Mouse (Mus musculus): ENCODE results near the gene Tmc8.
"Not testable (repeated sequence)": the region's sequence is repeated elsewhere in the genome, so short reads cannot be mapped to it uniquely, and the experiment has no call there.

Gene Tmc8

GRCm38 (mm10) chr11:117775540-117775939 lies 6.3 kb upstream of the Tmc8 start:
- DNase-seq: no peak

DNA sequence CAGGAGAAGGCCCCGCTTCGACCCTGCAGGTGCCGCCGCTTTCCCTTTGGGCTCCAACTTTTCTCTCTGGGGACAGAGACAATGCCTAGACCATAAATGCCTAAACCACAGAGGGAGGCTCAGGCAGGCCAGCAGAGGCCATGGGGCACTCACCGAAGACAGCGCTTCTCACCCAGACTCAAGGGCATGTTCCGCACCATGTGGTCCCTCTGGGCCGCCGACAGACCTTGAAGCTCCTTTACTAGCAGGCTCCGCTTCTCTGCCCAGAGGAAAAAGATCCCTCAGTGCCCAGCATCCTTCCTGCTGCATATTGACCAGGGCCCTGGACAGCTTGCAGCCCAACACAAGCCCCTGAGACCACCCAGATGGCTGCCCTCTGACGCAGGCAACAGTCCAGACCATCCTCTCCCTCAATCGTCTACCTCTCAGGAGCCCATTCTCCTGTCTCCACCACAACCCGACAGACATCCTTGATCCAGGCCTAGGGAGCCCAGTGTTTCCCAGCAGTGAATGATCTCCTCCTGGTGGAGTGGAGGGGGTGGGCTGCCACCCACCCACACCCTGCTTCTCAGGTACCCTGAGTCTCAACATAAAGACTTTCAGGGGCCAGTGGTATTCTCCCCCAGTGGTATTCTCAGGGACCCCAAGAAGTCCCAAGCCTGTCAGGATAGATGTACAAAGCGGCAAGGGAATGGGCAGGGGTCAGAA lies 5.6 kb upstream of the Tmc8 start:
- no peak for DNase-seq

- peak; percentile 45 for DNase-seq
Observed at GRCm38 (mm10) chr11:117777111-117777510, 4.8 kb upstream of the Tmc8 start.

DNA sequence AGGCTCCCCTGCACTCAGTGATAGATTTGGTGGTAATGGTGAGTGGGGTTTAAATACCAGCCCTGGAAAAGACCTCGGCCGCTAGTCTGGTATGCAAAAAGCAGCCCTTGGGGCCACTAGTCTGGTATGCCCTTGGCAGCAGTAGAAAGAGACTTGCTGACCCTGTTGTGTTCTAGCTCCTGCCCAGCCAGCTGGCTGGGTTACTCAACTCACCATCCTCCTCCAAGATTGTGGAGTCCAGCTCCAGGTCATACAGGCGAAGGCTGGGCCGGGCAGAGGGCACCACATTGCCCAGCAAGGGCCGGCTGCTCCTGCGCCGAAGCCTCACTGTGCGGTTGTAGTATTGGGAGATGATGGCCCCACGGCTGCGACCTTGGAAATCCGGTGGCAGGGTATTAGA lies 3.8 kb upstream of the Tmc8 start:
- no peak for DNase-seq

DNA sequence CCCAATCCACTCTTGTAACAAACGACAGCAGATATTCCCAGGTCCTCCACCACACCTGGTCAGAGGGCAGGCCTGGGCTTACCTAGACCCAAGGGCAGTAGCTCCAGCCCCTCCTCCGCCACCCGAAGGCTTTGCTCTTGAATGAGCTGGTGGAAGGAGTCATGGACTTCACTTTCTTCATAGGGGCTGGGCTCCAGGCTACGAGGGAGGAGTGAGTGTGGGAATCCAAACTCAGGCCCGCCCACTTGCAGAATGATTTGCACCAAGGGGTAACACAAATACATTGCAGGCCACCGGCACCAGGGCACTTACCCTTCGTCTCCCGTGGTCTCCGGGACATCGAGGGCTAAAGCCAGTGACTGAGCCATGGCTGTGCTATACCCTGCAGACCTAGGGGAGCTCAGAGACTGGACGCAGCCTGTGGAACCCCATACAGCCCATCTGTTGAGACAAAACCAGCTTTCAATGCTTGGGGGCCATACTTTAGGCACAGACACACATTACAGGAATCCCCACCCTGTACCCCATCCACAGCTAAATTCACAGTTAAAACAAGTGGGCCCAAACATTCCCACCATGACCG lies 2.9 kb upstream of the Tmc8 start:
- DNase-seq: no peak

DNA sequence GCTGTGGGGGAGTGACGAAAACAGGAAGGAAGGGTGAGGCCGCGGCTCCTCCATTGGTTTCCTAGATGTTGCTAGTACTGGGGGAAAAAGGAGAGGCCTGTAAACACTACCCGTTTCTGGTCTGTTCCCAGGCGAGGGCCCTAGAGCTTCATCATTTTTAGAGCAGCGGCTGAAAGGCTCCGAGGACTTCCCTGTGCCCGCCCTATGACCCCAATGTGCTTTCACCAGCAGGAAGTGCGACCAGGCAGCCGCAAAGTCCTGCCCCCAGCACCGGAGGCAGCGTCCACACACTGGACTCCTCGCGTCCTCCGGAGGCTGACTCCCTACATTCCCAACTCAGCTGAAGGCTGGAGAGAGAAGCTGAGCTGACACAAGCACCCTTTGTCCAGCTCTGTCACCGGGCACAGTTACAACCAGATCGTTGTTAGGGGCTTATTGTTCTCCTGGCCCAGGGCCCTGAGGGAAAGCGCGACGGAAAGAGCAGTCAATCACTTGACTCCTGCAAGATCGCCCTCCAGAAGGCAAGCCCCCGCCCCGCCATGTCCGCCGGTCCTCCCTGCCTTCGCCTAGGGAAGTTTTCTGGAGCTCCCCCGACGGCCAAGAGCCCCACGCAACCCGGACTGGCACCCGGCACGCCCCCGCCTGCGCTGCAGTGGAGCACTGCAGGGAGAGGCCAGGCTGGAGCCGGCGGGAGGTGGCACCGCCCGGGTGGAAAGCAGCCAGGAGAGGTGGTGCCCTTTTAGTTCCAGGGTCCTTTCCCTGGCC lies 2.3 kb upstream of the Tmc8 start:
- peak; percentile 64 for DNase-seq

GRCm38 (mm10) chr11:117780199-117780515 lies 1.7 kb upstream of the Tmc8 start:
- no peak for DNase-seq

- DNase-seq: peak; percentile 92
Observed at GRCm38 (mm10) chr11:117780582-117781111, 1.2 kb upstream of the Tmc8 start.

GRCm38 (mm10) chr11:117781199-117781821 lies 566 bp upstream of the Tmc8 start:
- DNase-seq: peak; percentile 87

DNA sequence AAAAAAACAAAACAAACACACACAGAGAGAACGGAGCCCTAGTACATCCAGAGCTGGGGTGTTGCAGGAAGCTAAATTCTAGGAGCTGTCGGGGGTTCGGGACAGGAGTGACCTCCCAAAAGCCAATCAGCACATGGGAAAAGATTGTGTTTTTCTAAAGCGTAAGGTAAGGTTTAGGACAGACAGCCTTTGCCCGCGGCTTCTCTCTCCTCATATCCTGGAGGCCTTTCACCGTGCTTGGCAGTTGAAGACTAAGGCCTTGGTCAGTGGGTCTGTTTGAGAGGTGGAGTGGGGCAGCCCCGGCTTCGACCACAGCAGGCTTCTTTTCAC lies 794 bp downstream of the Tmc8 start:
- DNase-seq: no peak

- peak; percentile 97 for DNase-seq
Observed at GRCm38 (mm10) chr11:117783089-117783488, 1.2 kb downstream of the Tmc8 start.

DNA sequence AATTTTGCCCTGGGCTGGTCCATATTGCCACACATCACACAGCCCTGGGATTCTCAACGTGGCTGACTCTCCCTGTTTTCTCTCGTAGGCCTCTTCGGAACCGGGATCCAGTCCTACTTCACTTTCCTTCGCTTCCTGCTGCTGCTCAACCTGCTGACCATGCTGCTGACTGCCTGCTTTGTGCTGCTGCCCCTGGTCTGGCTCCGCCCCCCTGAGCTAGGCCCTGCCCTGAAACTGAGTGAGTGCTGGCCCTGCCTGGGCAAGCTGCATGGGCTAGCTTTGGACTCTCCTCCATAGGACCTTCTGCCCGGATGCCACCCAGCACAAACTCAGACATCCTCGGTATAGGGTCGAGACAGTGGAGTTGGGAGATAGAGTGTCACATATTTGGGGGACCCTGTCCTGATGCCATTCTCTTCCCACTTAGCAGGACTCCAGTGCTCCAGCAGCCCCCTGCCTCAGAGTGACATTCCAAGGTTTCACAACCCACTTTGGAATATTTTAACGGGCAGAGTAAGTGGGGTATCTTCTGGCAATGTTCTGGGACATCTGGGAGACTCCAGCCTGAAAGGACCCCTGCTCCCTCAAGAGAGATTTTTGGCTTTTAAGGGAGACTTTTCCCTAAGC lies 1.9 kb downstream of the Tmc8 start:
- peak; percentile 43 for DNase-seq

DNA sequence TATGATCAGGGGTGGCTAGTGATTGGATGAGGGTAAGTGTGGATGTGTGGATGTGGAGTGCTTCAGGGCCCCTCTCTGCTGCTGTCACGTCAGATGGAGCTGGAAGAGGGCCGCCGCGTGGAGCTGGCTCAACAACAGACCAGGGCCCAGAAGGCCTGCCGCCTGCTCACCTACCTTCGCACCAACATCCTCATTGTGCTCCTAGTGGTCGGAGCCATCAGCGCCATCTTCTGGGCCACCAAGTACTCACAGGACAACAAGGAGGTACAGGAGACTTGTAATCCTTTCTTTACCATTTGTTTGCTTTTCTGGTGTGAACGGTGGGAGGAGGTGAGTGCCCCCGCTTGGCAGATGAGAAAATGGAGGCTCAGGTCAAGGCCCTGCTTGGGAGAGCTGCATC lies 4.4 kb downstream of the Tmc8 start:
- peak; percentile 81 for DNase-seq

GRCm38 (mm10) chr11:117788481-117788880 lies 6.6 kb downstream of the Tmc8 start:
- DNase-seq: not testable (repeated sequence)

DNA sequence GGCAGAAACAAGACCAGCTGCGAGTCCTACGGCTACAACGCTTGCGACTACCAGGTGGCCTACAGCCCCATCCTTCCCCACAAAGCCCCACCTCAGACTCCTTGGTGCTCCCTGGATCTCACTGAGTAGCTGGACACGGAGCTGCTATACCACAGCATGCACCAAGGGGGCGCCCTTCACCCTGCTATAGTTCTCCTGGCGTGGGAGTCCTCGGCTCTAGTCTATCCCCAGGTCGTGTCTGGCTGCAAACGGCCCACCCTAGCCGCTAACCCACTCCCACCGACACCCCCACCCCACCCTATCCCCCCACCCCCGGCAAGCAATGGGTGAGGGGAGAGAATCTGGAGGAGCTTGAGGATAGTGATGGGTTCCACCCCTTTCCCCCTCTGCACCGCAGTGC lies 8.4 kb downstream of the Tmc8 start:
- DNase-seq: peak; percentile 73

DNA sequence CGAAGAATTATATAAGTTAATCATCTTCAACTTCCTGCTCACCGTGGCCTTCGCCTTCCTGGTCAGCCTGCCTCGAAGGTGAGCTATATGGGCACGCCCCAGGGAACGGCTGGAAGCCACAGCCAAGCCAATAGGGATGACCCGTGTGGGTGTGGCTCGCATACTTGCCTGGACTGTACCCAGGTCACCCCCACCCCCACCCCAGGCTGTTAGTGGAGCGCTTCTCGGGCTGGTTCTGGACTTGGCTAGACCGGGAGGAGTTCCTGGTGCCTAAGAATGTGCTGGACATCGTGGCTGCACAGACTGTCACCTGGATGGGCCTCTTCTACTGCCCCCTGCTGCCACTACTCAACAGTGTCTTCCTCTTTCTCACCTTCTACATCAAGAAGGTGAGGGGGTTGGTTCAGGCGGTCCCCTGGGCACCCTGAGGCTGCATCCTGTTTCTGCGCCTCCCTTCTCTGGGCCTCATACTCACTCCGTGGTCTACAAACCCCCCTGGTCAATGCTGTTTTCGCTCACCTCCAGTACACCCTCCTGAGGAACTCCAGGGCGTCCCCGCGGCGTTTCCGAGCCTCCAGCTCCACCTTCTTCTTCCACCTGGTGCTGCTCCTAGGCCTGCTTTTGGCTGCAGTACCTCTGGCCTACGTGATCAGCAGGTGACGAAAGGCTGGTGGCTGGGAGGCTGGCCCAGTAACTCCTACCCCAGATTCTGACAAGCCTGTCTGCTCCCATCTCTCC lies 9.0 kb downstream of the Tmc8 start:
- DNase-seq: peak; percentile 34

DNA sequence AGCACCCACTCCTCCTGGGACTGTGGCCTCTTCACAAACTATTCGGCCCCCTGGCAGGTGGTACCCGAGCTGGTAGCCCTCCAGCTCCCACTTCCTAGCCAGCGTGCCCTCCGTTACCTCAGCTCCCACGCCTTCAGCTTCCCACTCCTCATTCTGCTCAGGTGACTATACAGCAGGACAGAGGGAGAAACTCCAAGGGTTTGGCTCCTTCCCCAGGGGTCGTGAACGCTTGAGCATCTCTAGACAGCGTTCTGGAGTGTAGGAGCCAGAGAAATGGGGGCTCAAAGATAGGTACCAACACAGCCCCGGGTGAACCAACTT lies 9.5 kb downstream of the Tmc8 start:
- no peak for DNase-seq

DNA sequence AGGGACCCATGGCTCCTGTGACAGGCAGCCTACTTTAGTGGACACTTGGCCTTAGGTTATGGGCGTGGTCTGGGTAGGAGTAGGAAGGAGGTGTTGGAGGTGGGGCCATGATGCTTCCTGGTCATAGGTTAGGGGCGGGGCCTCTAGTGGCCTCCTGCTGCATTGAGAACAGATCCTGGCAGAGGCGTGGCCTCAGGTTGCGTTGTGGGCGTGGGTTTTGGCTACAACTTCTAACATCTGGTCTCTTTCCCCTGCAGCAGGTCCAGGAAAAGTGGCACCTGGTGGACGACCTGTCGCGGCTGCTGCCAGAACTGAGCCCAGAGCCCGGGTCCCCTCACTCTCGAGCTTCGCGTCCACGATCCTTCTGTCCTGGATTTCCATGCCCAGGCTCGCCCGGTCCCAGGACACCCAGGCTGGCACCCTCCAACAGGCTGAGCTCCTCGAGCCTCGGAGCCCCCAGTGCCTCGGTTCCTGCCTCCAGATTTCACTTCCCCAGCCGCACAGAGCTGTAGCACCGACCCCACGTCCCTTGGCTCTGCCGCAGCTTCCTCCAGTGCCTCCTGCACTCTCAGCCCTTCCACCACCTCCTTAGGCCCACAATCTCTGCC lies 10.5 kb downstream of the Tmc8 start:
- peak; percentile 53 for DNase-seq

DNA sequence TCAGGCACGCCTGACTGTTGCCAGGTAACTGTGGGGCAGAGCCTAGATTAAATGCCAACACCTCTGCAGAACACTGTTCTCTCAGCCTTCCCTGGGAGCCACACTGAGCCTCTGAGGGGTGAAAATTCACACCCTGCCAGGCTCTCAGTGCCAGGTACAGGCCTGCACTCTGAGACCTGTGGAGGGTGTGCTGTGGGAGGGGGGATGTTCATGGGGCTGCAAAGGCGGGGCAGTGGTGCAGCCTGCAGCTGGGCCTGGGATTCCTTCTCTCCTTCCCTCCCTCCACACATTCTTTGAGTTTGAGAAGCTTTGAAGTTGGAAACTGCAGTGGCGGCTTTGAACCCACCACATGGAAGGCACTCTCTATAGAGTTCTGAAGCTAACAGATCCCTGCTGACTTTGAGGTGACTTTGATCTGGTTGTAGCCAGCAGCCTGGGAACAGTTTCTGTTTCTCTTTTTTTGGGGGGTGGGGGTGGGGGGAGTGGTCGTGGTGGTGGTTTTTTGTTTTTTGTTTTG lies 12.2 kb downstream of the Tmc8 start:
- DNase-seq: peak; percentile 48

GRCm38 (mm10) chr11:117796954-117797353 lies 15.1 kb downstream of the Tmc8 start:
- peak; percentile 27 for DNase-seq

DNA sequence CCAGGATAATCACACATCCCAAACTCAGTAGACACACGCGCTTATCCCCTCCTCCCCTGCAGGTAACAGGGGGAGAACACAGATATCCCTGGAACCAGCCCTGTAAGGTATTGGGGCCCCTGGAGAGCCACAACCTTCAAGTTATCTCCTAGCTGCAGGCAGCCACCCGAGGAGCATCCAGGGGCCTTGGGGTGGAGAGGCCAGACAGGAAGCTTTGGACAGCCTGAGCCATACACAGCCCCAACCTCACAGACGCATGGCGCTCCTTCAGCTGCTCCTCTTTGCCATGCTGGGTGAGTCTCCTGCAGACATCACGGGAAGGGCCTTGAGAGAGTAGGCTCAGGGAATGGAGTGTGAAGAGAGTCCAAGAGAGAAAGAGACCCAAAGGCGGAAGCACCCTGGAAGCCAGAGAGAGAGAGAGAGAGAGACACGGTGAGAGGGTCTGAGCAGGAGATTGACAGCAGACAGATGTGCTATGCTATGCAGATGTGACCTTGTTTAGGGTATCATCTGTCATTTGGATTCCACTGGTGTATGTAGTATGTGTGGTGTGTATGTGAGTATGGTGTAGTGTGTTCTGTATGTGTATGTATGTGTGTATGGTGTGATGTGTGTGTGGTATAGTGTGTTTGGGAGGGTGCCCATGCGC lies 15.8 kb downstream of the Tmc8 start, which contains the start of gene 6030468B19Rik:
Gene 6030468B19Rik, plus strand, starts transcription at position 150 of the 649 bp plus-strand sequence.
- peak; percentile 21 for DNase-seq

All from thymus, postnatal 25 days (tissue).